Mouse (Mus musculus) hindbrain, embryonic 13.5 days (tissue): ENCODE data around the gene Xkr7. TPM values are rescaled to one million over a fixed set of nuclear protein-coding genes. Genes with fewer than 3 reads are reported as not detected.

Experiments
- ATAC-seq: fragments of 200-750 bp; cut with Nextera tagmentation; 2 replicates; pipeline ENCODE4 v1.8.0; 2017; ENCODE audit warnings: moderate TSS enrichment; ENCODE audit not compliant: low FRiP score
- H3K27ac ChIP-seq: fragments of 300-500 bp; sonication (generic); 2 replicates; pipeline ENCODE4 v1.5.1; 2015; ENCODE audit warnings: inconsistent platforms, mild to moderate bottlenecking, moderate library complexity
- H3K27me3 ChIP-seq: fragments of 300-500 bp; sonication (generic); 2 replicates; pipeline ENCODE4 v1.6.1; 2015; ENCODE audit warnings: mild to moderate bottlenecking, inconsistent platforms
- H3K36me3 ChIP-seq: fragments of 300-500 bp; sonication (generic); 2 replicates; pipeline ENCODE4 v1.6.1; 2015; ENCODE audit warnings: mild to moderate bottlenecking, inconsistent platforms
- H3K4me1 ChIP-seq: fragments of 300-500 bp; sonication (generic); replicated peaks from 2 replicates; pipeline ENCODE4 v1.6.1; 2015; ENCODE audit warnings: inconsistent platforms
- H3K4me2 ChIP-seq: fragments of 300-500 bp; sonication (generic); 2 replicates; pipeline ENCODE4 v1.6.1; 2015; ENCODE audit warnings: inconsistent platforms, mild to moderate bottlenecking, moderate library complexity
- H3K4me3 ChIP-seq: fragments of 300-500 bp; sonication (generic); 2 replicates; pipeline ENCODE4 v1.5.1; 2015; ENCODE audit warnings: mild to moderate bottlenecking, inconsistent platforms
- H3K9ac ChIP-seq: fragments of 300-500 bp; sonication (generic); 2 replicates; pipeline ENCODE4 v1.6.1; 2015; ENCODE audit warnings: mild to moderate bottlenecking, inconsistent platforms
- H3K9me3 ChIP-seq: fragments of 300-500 bp; sonication (generic); 2 replicates; pipeline ENCODE4 v1.6.1; 2016; ENCODE audit warnings: inconsistent platforms
- WGBS: fragments of 180-500 bp; shearing (Covaris S2); methylation state at CpG from one replicate; pipeline ENCODE4 v1.1.7; 2015; 5-methylcytosine and 5-hydroxymethylcytosine counted together
- polyA plus RNA-seq: library from polyadenylated mRNA; unstranded; fragments of >200 nt; fragmentation: Nextera tagmentation; extraction: Ambion mirVana; gene quantifications from 2 replicates; pipeline ENCODE4 v1.2.1, GENCODE M21; 2015

Gene Xkr7
- polyA plus RNA-seq, 1 experiment from 2014 or later, result 1.7 TPM

DNA sequence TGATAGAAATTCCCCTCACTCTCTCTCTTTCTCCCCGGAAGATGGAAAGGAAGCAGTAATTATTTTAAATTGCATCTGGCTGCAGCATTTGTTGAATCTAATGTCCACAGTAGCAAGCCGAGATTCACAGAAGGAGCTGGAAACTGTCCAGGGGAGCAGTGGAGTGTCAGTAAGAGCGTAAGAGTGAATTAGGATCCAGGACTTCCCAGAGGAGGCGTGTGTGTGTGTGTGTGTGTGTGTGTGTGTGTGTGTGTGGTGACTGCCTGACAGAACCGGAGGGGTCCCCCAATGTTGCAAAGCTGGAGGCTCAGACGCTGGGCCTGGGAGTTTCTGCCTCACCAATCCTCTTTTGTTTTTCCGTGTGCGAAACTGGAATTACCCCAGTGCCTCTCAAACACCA lies 15.8 kb upstream of the Xkr7 start:
- peak overlapping the region; percentile 96 for H3K4me2 ChIP-seq
- peak overlapping the region; percentile 93; the same call in 1 of the 2 replicates for H3K4me3 ChIP-seq
- peaks cover 29% of the 10 kb centered on the region for H3K36me3 ChIP-seq
- WGBS, result 43% methylated on average over 8 of the region's 8 CpGs
- peaks cover 15% of the 10 kb centered on the region for H3K27me3 ChIP-seq
- ATAC-seq, result peak; percentile 64; the same call in 1 of the 2 replicates
- H3K27ac ChIP-seq, result peak overlapping the region; percentile 55
- peaks cover 24% of the 10 kb centered on the region for H3K4me1 ChIP-seq
- H3K9me3 ChIP-seq, result no peaks in the 10 kb centered on the region
- H3K9ac ChIP-seq, result peak overlapping the region; percentile 57

DNA sequence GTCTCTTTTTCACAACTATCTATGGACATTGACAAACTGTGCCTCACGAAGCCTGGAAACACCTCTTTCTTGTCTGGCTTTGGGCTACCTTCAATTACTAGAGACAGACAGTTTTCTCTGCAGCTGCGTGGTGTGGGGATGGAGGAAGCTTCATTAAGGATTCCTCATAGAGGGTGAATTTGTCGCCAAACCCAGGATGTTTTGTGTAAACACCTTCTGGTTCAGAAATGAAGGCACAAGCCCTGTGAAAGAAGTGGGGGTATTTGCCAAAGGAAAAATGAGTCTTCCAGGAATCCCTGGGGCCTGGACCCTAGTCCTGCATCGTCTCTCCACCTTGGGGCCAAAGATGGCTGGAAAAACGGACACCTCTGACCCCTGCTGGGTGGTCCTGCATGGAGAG lies 14.9 kb upstream of the Xkr7 start:
- H3K36me3 ChIP-seq, result peaks cover 20% of the 10 kb centered on the region
- ATAC-seq, result no peak
- H3K9ac ChIP-seq, result peak overlapping the region; percentile 51; the same call in 1 of the 2 replicates
- peaks cover 15% of the 10 kb centered on the region for H3K27me3 ChIP-seq
- no peak overlapping the region for H3K4me3 ChIP-seq
- peaks cover 24% of the 10 kb centered on the region for H3K4me1 ChIP-seq
- no peaks in the 10 kb centered on the region for H3K9me3 ChIP-seq
- H3K4me2 ChIP-seq, result no peak overlapping the region
- no peak overlapping the region for H3K27ac ChIP-seq
- 52% methylated on average over 5 of the region's 5 CpGs for WGBS

DNA sequence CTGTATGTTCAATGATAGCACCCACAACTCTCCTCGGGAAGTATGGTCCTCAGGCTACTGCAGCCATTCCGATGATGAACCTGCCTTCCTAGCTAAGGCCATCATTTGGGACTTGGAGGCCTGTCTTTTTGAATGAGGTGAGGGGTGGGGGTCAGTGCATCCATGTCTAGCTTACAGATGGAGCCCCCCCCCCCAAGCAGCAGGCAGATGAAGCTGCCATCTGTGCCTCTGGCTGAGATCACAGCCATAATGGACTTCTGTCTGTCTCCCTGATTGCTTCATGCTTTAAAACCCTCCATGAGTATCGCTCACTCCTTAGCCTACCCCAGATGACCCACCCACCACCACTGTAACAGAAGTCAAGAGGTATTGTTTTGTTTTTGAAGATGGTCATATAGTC lies 12.3 kb upstream of the Xkr7 start:
- no peak overlapping the region for H3K4me2 ChIP-seq
- WGBS, result 82% methylated on average over 3 of the region's 3 CpGs
- H3K36me3 ChIP-seq, result no peaks in the 10 kb centered on the region
- H3K9me3 ChIP-seq, result no peaks in the 10 kb centered on the region
- ATAC-seq, result no peak
- H3K4me3 ChIP-seq, result no peak overlapping the region
- peaks cover 15% of the 10 kb centered on the region for H3K27me3 ChIP-seq
- H3K27ac ChIP-seq, result no peak overlapping the region
- peaks cover 11% of the 10 kb centered on the region for H3K4me1 ChIP-seq
- no peak overlapping the region for H3K9ac ChIP-seq

DNA sequence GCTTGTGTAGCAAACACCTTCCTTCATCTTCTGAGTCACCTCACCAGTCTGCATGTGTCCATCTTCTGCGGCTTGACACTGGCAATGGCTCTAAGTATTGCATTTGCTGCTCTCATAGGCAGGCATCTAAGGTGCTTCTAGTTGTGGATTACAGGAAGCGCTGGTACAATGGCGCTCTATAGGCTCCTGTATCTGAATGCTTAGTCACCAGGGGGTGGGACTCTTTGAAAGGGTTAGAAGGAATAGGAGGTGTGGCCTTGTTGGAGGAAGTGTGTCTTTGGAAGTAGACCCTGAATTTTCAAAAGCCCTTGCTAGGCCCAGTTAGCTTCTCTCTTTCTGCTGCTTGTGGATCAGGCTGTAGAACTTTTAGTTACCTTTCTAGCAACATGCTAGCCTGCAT lies 10.5 kb upstream of the Xkr7 start:
- WGBS, result 59% methylated on average over 3 of the region's 3 CpGs

DNA sequence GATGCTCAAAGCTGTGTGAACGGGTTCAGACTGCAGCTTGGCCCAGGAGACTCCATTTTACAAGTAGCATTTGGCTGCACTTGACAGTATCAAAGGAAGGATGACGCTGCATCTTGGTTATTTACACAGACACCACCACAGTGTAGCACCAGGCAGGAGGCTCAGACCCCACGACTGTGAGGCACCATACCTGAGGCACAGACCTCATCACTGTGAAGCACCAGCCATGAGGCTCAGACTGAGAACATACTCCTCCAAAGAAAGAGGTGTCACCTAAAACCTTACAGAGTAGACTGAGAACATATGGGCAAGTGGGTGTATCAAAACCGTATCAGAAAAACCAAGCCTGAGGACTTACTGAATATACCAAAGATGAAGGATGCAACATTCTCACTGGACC lies 8.8 kb upstream of the Xkr7 start:
- ATAC-seq, result no peak
- WGBS, result 69% methylated on average over 4 of the region's 4 CpGs
- peaks cover 5% of the 10 kb centered on the region; the same call in 1 of the 2 replicates for H3K27me3 ChIP-seq
- no peaks in the 10 kb centered on the region for H3K9me3 ChIP-seq
- H3K4me3 ChIP-seq, result no peak overlapping the region
- H3K4me1 ChIP-seq, result 0 out of 2 replicates have a peak, but pooled peaks cover 4% of the 10 kb centered on the region
- H3K4me2 ChIP-seq, result no peak overlapping the region
- H3K9ac ChIP-seq, result no peak overlapping the region
- H3K36me3 ChIP-seq, result no peaks in the 10 kb centered on the region
- H3K27ac ChIP-seq, result no peak overlapping the region

More for the DNA sequence above, 10.5 kb upstream of the Xkr7 start:
- Histone ChIP-seq H3K27me3 (peaks cover 20% of the 10 kb centered on the region), H3K9me3 (no peaks in the 10 kb centered on the region), H3K27ac (no peak overlapping the region), H3K4me3 (no peak overlapping the region), H3K36me3 (no peaks in the 10 kb centered on the region), H3K4me2 (no peak overlapping the region), H3K4me1 (peaks cover under 1% of the 10 kb centered on the region; the same call in 1 of the 2 replicates), H3K9ac (no peak overlapping the region)
- no peak for ATAC-seq

DNA sequence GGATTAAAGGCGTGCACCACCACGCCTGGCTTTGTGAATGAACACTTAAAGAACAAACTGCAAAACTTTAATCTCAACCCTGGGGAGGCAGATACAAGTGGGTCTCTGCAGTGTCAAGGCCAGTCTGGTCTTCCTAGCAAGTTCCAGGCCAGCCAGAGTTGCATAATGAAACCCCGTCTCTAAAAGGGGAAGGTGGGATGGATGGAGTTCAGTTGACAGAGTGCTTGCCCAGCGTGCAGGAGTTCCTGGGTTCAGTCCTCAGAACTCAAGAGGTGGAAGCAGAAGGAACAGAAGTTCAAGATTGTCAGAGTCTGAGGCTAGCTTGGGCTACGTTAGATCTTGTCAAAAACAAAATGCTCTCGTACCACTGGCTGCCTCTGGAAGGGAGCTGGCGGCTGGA lies 5.6 kb upstream of the Xkr7 start:
- Histone ChIP-seq H3K27me3 (peaks cover 16% of the 10 kb centered on the region), H3K4me3 (no peak overlapping the region), H3K36me3 (no peaks in the 10 kb centered on the region), H3K9me3 (no peaks in the 10 kb centered on the region), H3K9ac (no peak overlapping the region), H3K27ac (no peak overlapping the region), H3K4me2 (no peak overlapping the region), H3K4me1 (peaks cover 13% of the 10 kb centered on the region)
- ATAC-seq, result no peak
- 87% methylated on average over 7 of the region's 7 CpGs for WGBS

DNA sequence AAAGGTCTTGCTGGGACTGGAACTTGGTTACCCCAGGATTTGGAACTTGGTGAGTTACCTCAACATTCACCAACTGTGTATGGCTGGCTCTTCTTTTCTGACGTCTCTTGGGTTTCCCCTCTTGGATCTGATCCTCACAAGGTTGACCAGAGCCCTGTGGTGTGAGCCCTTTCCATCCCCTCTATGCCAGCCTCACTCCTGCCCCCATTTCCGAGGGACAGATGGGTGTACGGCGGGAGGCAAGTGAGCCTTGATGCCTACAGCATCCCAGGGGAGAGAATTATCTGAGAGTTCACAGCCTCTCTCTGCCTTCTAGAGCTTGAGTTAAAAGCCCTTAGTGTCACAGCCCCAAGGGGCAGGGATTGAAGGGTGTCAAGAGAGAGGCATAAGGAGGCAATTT lies 4.2 kb upstream of the Xkr7 start:
- Histone ChIP-seq H3K27ac (no peak overlapping the region), H3K9ac (no peak overlapping the region), H3K4me3 (no peak overlapping the region), H3K4me2 (no peak overlapping the region), H3K9me3 (no peaks in the 10 kb centered on the region), H3K27me3 (peaks cover 20% of the 10 kb centered on the region), H3K36me3 (no peaks in the 10 kb centered on the region), H3K4me1 (peaks cover 23% of the 10 kb centered on the region)
- 50% methylated on average over 4 of the region's 4 CpGs for WGBS
- ATAC-seq, result no peak

DNA sequence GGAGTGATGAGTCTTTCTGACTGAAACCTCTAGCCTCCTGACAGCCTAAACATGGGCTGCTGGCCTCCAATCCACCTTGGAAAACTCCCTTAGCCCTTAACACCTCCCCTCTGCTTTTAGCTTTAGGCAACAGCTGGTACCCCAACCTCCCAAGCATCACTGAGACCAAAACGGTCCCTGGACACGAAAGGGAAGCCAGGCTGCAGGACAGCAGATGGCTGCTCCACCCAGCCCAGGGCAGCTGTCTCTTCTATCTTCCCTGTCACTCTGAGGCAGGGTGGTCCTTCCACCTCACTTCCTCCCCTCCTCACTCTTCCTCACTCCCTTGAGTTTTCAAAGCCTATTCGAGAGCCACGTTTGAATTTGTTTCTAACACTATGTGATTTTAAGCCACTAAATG lies 1.2 kb upstream of the Xkr7 start:
- H3K4me3 ChIP-seq, result no peak overlapping the region
- H3K36me3 ChIP-seq, result no peaks in the 10 kb centered on the region
- H3K4me2 ChIP-seq, result peak overlapping the region; percentile 76
- 15% methylated on average over 4 of the region's 4 CpGs for WGBS
- peaks cover 19% of the 10 kb centered on the region for H3K27me3 ChIP-seq
- peak overlapping the region; percentile 58; the same call in 1 of the 2 replicates for H3K27ac ChIP-seq
- no peaks in the 10 kb centered on the region for H3K9me3 ChIP-seq
- no peak overlapping the region; the same call in 1 of the 2 replicates for H3K9ac ChIP-seq
- H3K4me1 ChIP-seq, result peaks cover 51% of the 10 kb centered on the region
- ATAC-seq, result no peak

DNA sequence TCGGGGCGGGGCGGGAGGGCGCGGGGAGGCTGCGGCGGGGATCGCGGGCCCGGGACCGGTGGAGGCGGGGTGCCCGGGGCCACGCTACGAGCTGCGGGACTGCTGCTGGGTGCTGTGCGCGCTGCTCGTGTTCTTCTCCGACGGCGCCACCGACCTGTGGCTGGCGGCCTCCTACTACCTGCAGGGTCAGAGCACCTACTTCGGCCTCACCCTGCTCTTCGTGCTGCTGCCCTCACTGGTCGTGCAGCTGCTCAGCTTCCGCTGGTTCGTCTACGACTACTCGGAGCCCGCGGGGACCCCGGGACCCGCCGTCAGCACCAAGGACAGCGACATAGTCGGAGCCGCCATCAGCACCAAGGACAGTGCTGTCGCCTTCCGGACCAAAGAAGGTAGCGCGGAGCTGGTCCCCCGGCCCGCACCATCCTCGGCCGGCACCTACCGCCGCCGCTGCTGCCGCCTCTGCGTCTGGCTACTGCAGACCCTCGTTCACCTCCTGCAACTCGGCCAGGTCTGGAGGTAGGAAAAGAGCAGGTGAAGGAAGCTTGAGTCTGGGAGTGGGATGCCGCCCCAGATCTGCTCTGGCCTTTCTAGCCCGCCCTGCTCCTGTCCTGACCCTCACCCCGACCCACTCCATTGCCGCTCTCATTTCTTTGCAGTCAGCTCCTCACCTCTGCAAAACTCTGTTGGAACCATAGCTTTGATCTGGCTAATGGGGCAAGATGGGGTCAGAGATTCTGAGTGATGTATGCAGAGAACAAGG lies 611 bp downstream of the Xkr7 start:
- peak; percentile 71 for ATAC-seq
- Histone ChIP-seq H3K27me3 (peaks cover 19% of the 10 kb centered on the region), H3K4me1 (peaks cover 67% of the 10 kb centered on the region), H3K4me3 (peak overlapping the region; percentile 76), H3K9me3 (no peaks in the 10 kb centered on the region), H3K9ac (peak overlapping the region; percentile 88), H3K27ac (peak overlapping the region; percentile 94), H3K36me3 (no peaks in the 10 kb centered on the region), H3K4me2 (peak overlapping the region; percentile 76)
- 2% methylated on average over 56 of the region's 58 CpGs for WGBS

DNA sequence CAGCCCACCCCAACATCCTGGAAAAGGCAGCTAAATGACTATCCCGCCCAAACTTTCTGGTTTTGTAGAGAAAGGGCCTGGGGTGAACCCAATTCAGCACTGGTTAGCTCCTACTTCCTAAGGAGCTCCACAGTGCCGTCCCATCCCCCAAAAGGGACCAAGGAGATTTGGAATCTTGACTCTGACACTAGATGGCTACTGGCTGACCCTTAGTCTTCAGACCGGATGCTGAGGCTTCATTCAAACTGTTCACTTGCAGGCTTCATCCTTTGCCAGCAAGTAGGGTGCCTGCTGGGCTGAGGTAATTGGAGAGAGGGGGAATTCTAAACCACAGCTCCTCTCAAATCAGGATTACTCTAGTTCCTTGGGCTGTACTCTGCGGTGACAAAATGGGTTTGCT lies 1.3 kb downstream of the Xkr7 start:
- peak overlapping the region; percentile 94 for H3K27ac ChIP-seq

DNA sequence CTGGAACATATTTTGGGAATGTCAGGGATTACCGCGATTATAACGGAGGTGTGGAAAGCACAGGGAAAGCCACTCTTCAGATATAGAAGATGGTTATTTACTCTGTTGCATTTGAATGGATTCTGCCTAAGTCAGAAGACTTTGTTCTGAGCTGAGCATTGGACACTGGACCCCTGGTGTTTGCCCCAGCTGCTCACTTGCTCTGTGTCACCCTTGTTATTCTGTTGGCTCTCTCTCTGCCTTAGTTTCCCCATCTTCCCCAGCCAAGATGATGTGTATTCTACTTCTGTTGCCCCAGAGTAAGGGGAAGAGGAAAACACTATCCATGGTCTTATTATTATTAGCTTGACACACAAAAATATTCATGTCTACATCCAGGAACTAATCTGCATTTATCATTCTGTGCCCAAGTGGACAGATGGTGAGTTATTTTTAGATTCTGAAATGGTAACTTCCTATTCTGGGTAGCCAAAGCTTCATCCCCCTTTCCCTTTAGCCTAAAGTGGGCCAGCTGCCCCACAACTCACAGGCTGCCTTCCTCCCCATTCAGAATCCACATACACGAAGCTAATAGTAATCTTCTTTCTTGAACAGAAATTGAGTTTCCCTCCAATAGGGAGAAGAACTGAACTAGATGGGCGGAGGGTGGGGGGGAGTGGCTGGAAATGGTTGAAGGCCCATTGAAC lies 2.0 kb downstream of the Xkr7 start:
- H3K4me3 ChIP-seq, result peak overlapping the region; percentile 76
- peaks cover 16% of the 10 kb centered on the region for H3K27me3 ChIP-seq
- 71% methylated on average over 5 of the region's 5 CpGs for WGBS
- H3K4me2 ChIP-seq, result peak overlapping the region; percentile 76
- H3K4me1 ChIP-seq, result peaks cover 77% of the 10 kb centered on the region
- H3K27ac ChIP-seq, result no peak overlapping the region
- no peak for ATAC-seq
- no peaks in the 10 kb centered on the region for H3K9me3 ChIP-seq
- no peaks in the 10 kb centered on the region; the same call in 1 of the 2 replicates for H3K36me3 ChIP-seq
- H3K9ac ChIP-seq, result peak overlapping the region; percentile 88

More for the DNA sequence above, 1.3 kb downstream of the Xkr7 start:
- Histone ChIP-seq H3K4me3 (peak overlapping the region; percentile 76), H3K27me3 (peaks cover 19% of the 10 kb centered on the region), H3K9me3 (no peaks in the 10 kb centered on the region), H3K4me2 (peak overlapping the region; percentile 76), H3K36me3 (no peaks in the 10 kb centered on the region), H3K4me1 (peaks cover 70% of the 10 kb centered on the region), H3K9ac (peak overlapping the region; percentile 88)
- ATAC-seq, result no peak
- WGBS, result 16% methylated on average over 4 of the region's 4 CpGs

DNA sequence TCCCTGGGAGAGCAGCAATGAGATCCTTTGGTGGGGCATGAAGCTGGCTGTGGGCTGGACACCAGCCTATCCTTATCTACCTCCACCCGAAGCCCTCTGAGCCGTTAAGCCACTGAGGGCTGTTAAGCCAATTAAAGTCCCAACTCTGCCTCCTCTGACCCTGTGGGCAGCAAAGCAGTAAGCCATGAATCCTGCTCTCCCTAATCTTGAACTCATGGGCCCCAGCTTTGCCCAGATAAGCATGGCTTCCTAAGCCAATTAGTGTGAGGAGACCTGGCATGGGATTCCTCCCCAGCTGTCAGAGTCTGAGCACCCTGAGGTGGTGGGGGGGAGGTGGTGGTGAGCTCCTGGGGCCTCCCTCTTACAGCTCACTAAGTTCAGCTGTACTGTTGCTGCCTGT lies 5.0 kb downstream of the Xkr7 start:
- Histone ChIP-seq H3K4me2 (no peak overlapping the region), H3K27me3 (peaks cover 6% of the 10 kb centered on the region; the same call in 1 of the 2 replicates), H3K9ac (peak overlapping the region; percentile 43; the same call in 1 of the 2 replicates), H3K9me3 (no peaks in the 10 kb centered on the region), H3K36me3 (no peaks in the 10 kb centered on the region; the same call in 1 of the 2 replicates), H3K27ac (no peak overlapping the region), H3K4me3 (no peak overlapping the region), H3K4me1 (peaks cover 62% of the 10 kb centered on the region)
- WGBS, result 44% methylated on average over 2 of the region's 2 CpGs
- ATAC-seq, result no peak
